In the genomic region with DNA sequence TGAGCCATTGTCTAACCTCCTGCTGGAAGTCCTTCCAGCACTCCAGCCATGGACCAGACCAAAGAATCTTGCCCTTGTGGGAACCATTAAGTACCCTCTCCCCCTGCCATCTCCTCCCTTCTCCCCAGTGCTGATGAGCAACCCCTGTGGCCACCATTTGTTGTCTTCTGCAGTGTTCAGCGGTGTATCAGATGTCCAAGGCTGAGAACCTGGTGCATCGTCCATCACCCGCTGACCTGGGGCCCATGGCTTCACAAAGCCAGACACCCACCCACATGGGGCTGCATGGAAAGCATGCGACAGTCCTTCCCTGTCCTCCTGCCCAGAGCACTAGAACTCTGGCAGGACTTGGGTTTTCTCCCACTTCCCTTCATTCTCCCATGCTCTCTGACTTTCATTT, we compare ENCODE assay signal across 12 mouse cellular contexts.
"Had no signal": no experiment of that assay in that cellular context is flagged by ENCODE, and none has a peak within 500 bp of the region (broad histone marks: within the 10 kb centered on the region; RNA-seq: fewer than 3 reads in every experiment).

No protein-coding gene starts in this region.

- DNase-seq: retina, postnatal 1 day; right cerebral cortex, adult 18-20 months; right cerebral cortex, postnatal 14 days; right cerebral cortex, postnatal 25 days; right cerebral cortex, postnatal 4 days; spleen, adult 18-20 months; thymus, adult 18-20 months; thymus, adult 2 months; thymus, postnatal 14 days; thymus, postnatal 25 days; thymus, postnatal 36 days; thymus, postnatal 4 days had no signal
